ENCODE assay signal across 8 mouse cellular contexts in genomic region chr11:50364548-50364947, GRCm38 (mm10). TPM values are rescaled to one million over a fixed set of nuclear protein-coding genes. Genes with fewer than 3 reads are reported as not detected.
DNase-seq lines count a peak whose midpoint lies in the region; ATAC-seq and TF ChIP-seq lines count a peak whose summit lies in the region.

No protein-coding gene starts in this region.

- 3% methylated on average over 4 of the region's 4 CpGs for WGBS in bone marrow, adult 2 months
- WGBS in embryonic facial prominence, embryonic 15.5 days = 5% methylated on average over 4 of the region's 4 CpGs
- 8% methylated on average over 4 of the region's 4 CpGs for WGBS in heart, postnatal 0 days
- WGBS in liver, postnatal 0 days (ENCODE audit: insufficient replicate concordance) = 6% methylated on average over 4 of the region's 4 CpGs

- ATAC-seq in G1E (ENCODE audit: extremely low read depth, insufficient number of reproducible peaks, low FRiP score, poor library complexity, severe bottlenecking) = no peak
- ATAC-seq in embryonic facial prominence, embryonic 15.5 days (ENCODE audit: insufficient number of reproducible peaks, low FRiP score, low TSS enrichment, low read depth) = peak; percentile 74; the same call in 1 of the 2 replicates
- peak; percentile 73; the same call in 1 of the 2 replicates for ATAC-seq in heart, postnatal 0 days (ENCODE audit: insufficient read depth, low read depth)
- ATAC-seq in liver, postnatal 0 days = peak; percentile 62

- peaks cover 23% of the 10 kb centered on the region for H3K27me3 ChIP-seq in G1E (ENCODE audit: insufficient read depth, low read length)
- H3K27me3 ChIP-seq in embryonic facial prominence, embryonic 15.5 days = no peaks in the 10 kb centered on the region
- H3K27me3 ChIP-seq in heart, postnatal 0 days (ENCODE audit: control insufficient read depth, insufficient read depth, low read length) = no peaks in the 10 kb centered on the region
- H3K27me3 ChIP-seq in liver, postnatal 0 days (ENCODE audit: insufficient read depth, low read length) = no peaks in the 10 kb centered on the region

- peak; percentile 78 for TF ChIP-seq CTCF in G1E (IDR thresholded peaks at IDR 0.05; ENCODE audit: low read depth, low read length)
- peak; percentile 72 for TF ChIP-seq CTCF in bone marrow, adult 2 months (IDR thresholded peaks at IDR 0.05; ENCODE audit: control insufficient read depth, insufficient read depth, low read length)
- TF ChIP-seq CTCF in heart, postnatal 0 days (IDR thresholded peaks at IDR 0.05; ENCODE audit: low read depth) = peak; percentile 92
- peak; percentile 96 for TF ChIP-seq CTCF in liver, postnatal 0 days (IDR thresholded peaks at IDR 0.05; ENCODE audit: low read depth)

- H3K4me2 ChIP-seq in embryonic facial prominence, embryonic 15.5 days (replicated peaks) = no peak overlapping the region
- no peak overlapping the region for H3K4me2 ChIP-seq in heart, postnatal 0 days (ENCODE audit: low read depth, low read length)
- H3K4me2 ChIP-seq in liver, postnatal 0 days (ENCODE audit: low read depth, low read length) = no peak overlapping the region

- no peak for TF ChIP-seq EP300 in heart, postnatal 0 days (IDR thresholded peaks at IDR 0.05; ENCODE audit: low read depth)
- TF ChIP-seq EP300 in liver, postnatal 0 days (IDR thresholded peaks at IDR 0.05; ENCODE audit: low read depth) = no peak

- H3K4me3 ChIP-seq in G1E (ENCODE audit: low read depth, low read length) = no peak overlapping the region
- H3K4me3 ChIP-seq in bone marrow, adult 2 months (replicated peaks; ENCODE audit: control insufficient read depth, low read depth, low read length) = no peak overlapping the region
- H3K4me3 ChIP-seq in embryonic facial prominence, embryonic 15.5 days (replicated peaks) = no peak overlapping the region
- no peak overlapping the region for H3K4me3 ChIP-seq in heart, postnatal 0 days (ENCODE audit: low read depth, low read length)
- no peak overlapping the region for H3K4me3 ChIP-seq in liver, postnatal 0 days (ENCODE audit: low read depth, low read length)

- no peak for TF ChIP-seq POLR2A in bone marrow, adult 2 months (IDR thresholded peaks at IDR 0.05; ENCODE audit: borderline replicate concordance, control insufficient read depth, low read depth, low read length)

- H3K9me3 ChIP-seq in G1E (replicated peaks) = peaks cover under 1% of the 10 kb centered on the region; the same call in 1 of the 2 replicates
- no peaks in the 10 kb centered on the region for H3K9me3 ChIP-seq in embryonic facial prominence, embryonic 15.5 days (replicated peaks)
- no peaks in the 10 kb centered on the region for H3K9me3 ChIP-seq in heart, postnatal 0 days (replicated peaks; ENCODE audit: control insufficient read depth, low read length)
- H3K9me3 ChIP-seq in liver, postnatal 0 days (ENCODE audit: low read length) = no peaks in the 10 kb centered on the region

- H3K27ac ChIP-seq in bone marrow, adult 2 months (ENCODE audit: control insufficient read depth, insufficient read depth, low read depth, low read length, poor library complexity) = no peak overlapping the region
- H3K27ac ChIP-seq in embryonic facial prominence, embryonic 15.5 days (replicated peaks) = no peak overlapping the region
- H3K27ac ChIP-seq in heart, postnatal 0 days (ENCODE audit: low read depth) = no peak overlapping the region
- H3K27ac ChIP-seq in liver, postnatal 0 days (ENCODE audit: low read depth) = no peak overlapping the region

- H3K4me1 ChIP-seq in G1E (ENCODE audit: insufficient read depth, low read depth, low read length) = peaks cover 40% of the 10 kb centered on the region
- peaks cover 4% of the 10 kb centered on the region; the same call in 1 of the 2 replicates for H3K4me1 ChIP-seq in bone marrow, adult 2 months (ENCODE audit: control insufficient read depth, insufficient read depth, low read length)
- H3K4me1 ChIP-seq in embryonic facial prominence, embryonic 15.5 days = no peaks in the 10 kb centered on the region
- no peaks in the 10 kb centered on the region for H3K4me1 ChIP-seq in heart, postnatal 0 days (ENCODE audit: control insufficient read depth, insufficient read depth)
- 0 out of 2 replicates have a peak, but pooled peaks cover 1% of the 10 kb centered on the region for H3K4me1 ChIP-seq in liver, postnatal 0 days (ENCODE audit: insufficient read depth)

- H3K9ac ChIP-seq in embryonic facial prominence, embryonic 15.5 days = no peak overlapping the region
- no peak overlapping the region for H3K9ac ChIP-seq in heart, postnatal 0 days (replicated peaks; ENCODE audit: low read depth, low read length)
- H3K9ac ChIP-seq in liver, postnatal 0 days (replicated peaks) = no peak overlapping the region

- no peaks in the 10 kb centered on the region for H3K36me3 ChIP-seq in G1E (replicated peaks)
- no peaks in the 10 kb centered on the region for H3K36me3 ChIP-seq in embryonic facial prominence, embryonic 15.5 days
- H3K36me3 ChIP-seq in heart, postnatal 0 days (replicated peaks; ENCODE audit: control insufficient read depth, insufficient read depth, low read length) = no peaks in the 10 kb centered on the region
- no peaks in the 10 kb centered on the region for H3K36me3 ChIP-seq in liver, postnatal 0 days (replicated peaks; ENCODE audit: insufficient read depth, low read length)

- DNase-seq in G1E (ENCODE audit: low spot score) = peak; percentile 42
- peak; percentile 83 for DNase-seq in heart, postnatal 0 days (ENCODE audit: low spot score)
- peak; percentile 88 for DNase-seq in kidney, postnatal 14 days
- peak; percentile 80 for DNase-seq in liver, postnatal 0 days
- peak; percentile 35 for DNase-seq in ovary, postnatal 36 days (ENCODE audit: low spot score)
- DNase-seq in thymus, postnatal 14 days = peak; percentile 83

RNA-seq across cellular contexts. Expression of gene Cby3, which starts 10.3 kb away (rescaled TPM):
- total RNA-seq in G1E (2014; fragmentation: Nextera tagmentation) (not detected in 2 replicates), G1E (2017) (not detected in 2 replicates)
- not detected in 2 replicates for polyA plus RNA-seq in G1E (2012)
- not detected in 2 replicates for polyA plus RNA-seq in bone marrow, adult 2 months (2011; ENCODE audit: insufficient read depth, insufficient read length, low replicate concordance, missing spikeins)
- polyA plus RNA-seq in embryonic facial prominence, embryonic 15.5 days (2015; fragmentation: Nextera tagmentation; extraction: Ambion mirVana) = 0.24 and 0.25 TPM in 2 replicates
- not detected in 2 replicates for total RNA-seq in heart, postnatal 0 days (2014; rRNA removed; ENCODE audit: low replicate concordance)
- polyA plus RNA-seq in heart, postnatal 0 days (2015; fragmentation: Nextera tagmentation; extraction: Ambion mirVana) = 0.18 TPM in 1 of 2 replicates, not detected in the other
- 0.21 TPM in 1 of 2 replicates, not detected in the other for polyA plus RNA-seq in liver, postnatal 0 days (2015; fragmentation: Nextera tagmentation; extraction: Ambion mirVana)

RNA-seq across cellular contexts. Expression of gene Hnrnph1, which starts 12.2 kb away (rescaled TPM):
- 360 and 411 TPM in 2 replicates for total RNA-seq in G1E (2014; fragmentation: Nextera tagmentation)
- total RNA-seq in G1E (2017) = 498 and 593 TPM in 2 replicates
- 203 and 230 TPM in 2 replicates for polyA plus RNA-seq in G1E (2012)
- 245 and 271 TPM in 2 replicates for polyA plus RNA-seq in bone marrow, adult 2 months (2011; ENCODE audit: insufficient read depth, insufficient read length, low replicate concordance, missing spikeins)
- 400 and 410 TPM in 2 replicates for polyA plus RNA-seq in embryonic facial prominence, embryonic 15.5 days (2015; fragmentation: Nextera tagmentation; extraction: Ambion mirVana)
- 75.1 and 76.4 TPM in 2 replicates for total RNA-seq in heart, postnatal 0 days (2014; rRNA removed; ENCODE audit: low replicate concordance)
- 106 and 117 TPM in 2 replicates for polyA plus RNA-seq in heart, postnatal 0 days (2015; fragmentation: Nextera tagmentation; extraction: Ambion mirVana)
- polyA plus RNA-seq in liver, postnatal 0 days (2015; fragmentation: Nextera tagmentation; extraction: Ambion mirVana) = 70.1 and 71.1 TPM in 2 replicates

RNA-seq across cellular contexts. Expression of gene Canx, which starts 39.1 kb away (rescaled TPM):
- 369 and 385 TPM in 2 replicates for total RNA-seq in G1E (2014; fragmentation: Nextera tagmentation)
- total RNA-seq in G1E (2017) = 393 and 558 TPM in 2 replicates
- 39.0 and 61.0 TPM in 2 replicates for polyA plus RNA-seq in G1E (2012)
- 160 and 195 TPM in 2 replicates for polyA plus RNA-seq in bone marrow, adult 2 months (2011; ENCODE audit: insufficient read depth, insufficient read length, low replicate concordance, missing spikeins)
- 284 and 286 TPM in 2 replicates for polyA plus RNA-seq in embryonic facial prominence, embryonic 15.5 days (2015; fragmentation: Nextera tagmentation; extraction: Ambion mirVana)
- 120 and 167 TPM in 2 replicates for total RNA-seq in heart, postnatal 0 days (2014; rRNA removed; ENCODE audit: low replicate concordance)
- polyA plus RNA-seq in heart, postnatal 0 days (2015; fragmentation: Nextera tagmentation; extraction: Ambion mirVana) = 159 and 168 TPM in 2 replicates
- polyA plus RNA-seq in liver, postnatal 0 days (2015; fragmentation: Nextera tagmentation; extraction: Ambion mirVana) = 125 and 130 TPM in 2 replicates

Comparison
In these comparisons a context has a peak if more than half of its experiments do, and no peak if none do; other contexts are left out.
1. DNase-seq: peak in every context shown above with its lines; median percentile 88 in kidney, postnatal 14 days; 83 in heart, postnatal 0 days; 83 in thymus, postnatal 14 days; 80 in liver, postnatal 0 days; 42 in G1E; 35 in ovary, postnatal 36 days.